Mouse (Mus musculus): ENCODE measurements at regions not wholly inside any gene's neighbourhood (a gene's known extent, or its start where the extent isn't known, plus 50 kb on each side); places are given as distances from the start of the nearest gene placed in this dataset.

DNA sequence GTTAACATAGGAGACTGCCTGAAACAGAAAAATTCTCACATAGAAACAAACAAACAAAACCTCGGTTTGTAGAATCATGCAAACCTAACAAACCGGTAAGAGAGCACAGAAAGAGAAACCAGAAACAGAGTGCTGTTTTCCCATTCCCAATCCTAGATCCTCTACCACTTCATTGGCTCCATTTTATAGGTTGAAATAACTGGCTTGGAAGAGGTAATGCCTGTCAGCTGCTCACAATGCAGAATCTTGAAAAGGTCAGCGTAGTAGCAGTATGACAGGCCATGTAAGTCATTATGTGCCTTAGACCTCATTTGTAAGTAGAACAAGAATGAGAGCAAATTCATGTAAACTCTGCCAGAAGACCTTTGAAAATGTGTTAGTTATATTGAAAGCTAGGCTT lies 657.2 kb upstream of the Zeb2 start:
- TF ChIP-seq CTCF (IDR thresholded peaks at IDR 0.05; ENCODE audit: low read depth): no peak
- TF ChIP-seq EP300 (IDR thresholded peaks at IDR 0.05; ENCODE audit: low read depth): no peak
